Mouse (Mus musculus) cerebellum, adult 18-20 months (tissue): ENCODE measurements around the gene Lactbl1.

Experiments used
- DNase-seq, 2 experiments: peaks; one replicate each; pipeline ENCODE4 v3.0.0; 2021

Gene Lactbl1

DNA sequence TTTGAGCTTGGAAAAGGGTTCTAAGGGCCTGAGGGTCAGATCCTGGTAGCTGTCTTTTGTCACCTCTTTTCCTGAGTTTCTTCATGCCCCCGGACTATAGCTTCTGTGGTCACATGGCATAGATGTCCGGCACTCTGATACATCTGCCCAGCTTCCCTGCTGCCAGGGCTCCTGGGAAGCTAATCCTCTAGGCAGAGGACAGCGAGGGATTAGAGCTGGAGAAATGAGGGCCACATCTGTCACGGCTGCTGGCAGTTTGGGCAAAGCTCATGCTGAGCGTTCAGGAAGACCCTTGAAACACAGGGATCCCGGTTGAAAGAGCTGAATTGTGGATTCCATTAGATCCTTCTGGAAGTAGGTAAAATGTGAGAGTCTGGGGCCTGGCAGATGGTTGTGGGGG, at the start of gene Lactbl1:
Gene Lactbl1 (plus strand): TSS at position 234 of the 400 bp plus-strand sequence.
- DNase-seq, result no peak

DNA sequence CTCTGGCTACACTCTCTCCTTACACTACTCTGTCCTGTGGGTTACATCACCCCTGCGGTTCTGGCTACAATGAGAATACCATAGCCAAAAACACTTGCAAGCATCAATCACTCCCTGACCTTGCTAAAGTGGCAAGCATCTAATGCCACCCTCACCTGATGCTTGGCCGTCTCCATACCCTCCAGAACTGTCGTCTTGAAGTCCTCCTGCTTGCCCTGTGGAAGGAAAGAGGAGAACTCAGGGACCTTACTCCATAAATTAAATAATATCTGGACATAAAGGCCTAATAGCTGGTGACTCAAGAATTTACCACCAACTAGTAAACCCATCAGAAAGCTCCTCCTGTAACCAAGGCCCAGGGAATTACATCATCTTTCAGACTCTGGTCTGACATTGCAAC, 40.5 kb upstream of the Lactbl1 start:
- DNase-seq, result no peak

GRCm38 (mm10) chr4:136587221-136587827, 35.1 kb upstream of the Lactbl1 start:
- DNase-seq, result no peak

- no peak for DNase-seq
Observed at GRCm38 (mm10) chr4:136588003-136588402, 34.4 kb upstream of the Lactbl1 start.

GRCm38 (mm10) chr4:136592111-136592510, 30.3 kb upstream of the Lactbl1 start:
- no peak for DNase-seq

GRCm38 (mm10) chr4:136594006-136594405, 28.4 kb upstream of the Lactbl1 start:
- no peak for DNase-seq

GRCm38 (mm10) chr4:136595221-136595620, 27.2 kb upstream of the Lactbl1 start:
- DNase-seq, result no peak

GRCm38 (mm10) chr4:136598268-136598876, 24.0 kb upstream of the Lactbl1 start:
- no peak for DNase-seq

GRCm38 (mm10) chr4:136599869-136600268, 22.6 kb upstream of the Lactbl1 start:
- no peak for DNase-seq

DNA sequence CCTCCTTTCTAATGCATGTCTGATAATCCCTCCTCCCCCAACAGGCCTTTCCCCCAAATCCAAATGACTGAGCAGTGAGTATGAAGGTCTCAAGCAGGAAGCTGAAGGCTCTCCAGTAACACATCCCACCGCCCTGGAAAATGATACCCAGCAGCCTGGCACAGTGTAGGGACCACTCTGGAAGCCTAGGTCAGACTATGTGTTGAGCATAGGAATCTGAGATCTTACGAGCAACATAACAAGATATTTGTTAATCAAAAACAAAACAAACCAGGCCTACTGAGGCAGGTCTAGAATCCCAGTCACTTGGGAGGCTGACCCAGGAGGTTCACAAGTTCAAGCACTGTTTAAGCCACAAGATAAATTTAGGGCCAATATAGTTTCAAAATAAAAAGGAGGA, 21.9 kb upstream of the Lactbl1 start:
- DNase-seq, result no peak

GRCm38 (mm10) chr4:136601476-136601875, 20.9 kb upstream of the Lactbl1 start:
- peak; percentile 63 to 68 for DNase-seq

- DNase-seq, result peak in 1 of 2 experiments; percentile 29
Observed at GRCm38 (mm10) chr4:136602018-136602554, 20.3 kb upstream of the Lactbl1 start.

DNA sequence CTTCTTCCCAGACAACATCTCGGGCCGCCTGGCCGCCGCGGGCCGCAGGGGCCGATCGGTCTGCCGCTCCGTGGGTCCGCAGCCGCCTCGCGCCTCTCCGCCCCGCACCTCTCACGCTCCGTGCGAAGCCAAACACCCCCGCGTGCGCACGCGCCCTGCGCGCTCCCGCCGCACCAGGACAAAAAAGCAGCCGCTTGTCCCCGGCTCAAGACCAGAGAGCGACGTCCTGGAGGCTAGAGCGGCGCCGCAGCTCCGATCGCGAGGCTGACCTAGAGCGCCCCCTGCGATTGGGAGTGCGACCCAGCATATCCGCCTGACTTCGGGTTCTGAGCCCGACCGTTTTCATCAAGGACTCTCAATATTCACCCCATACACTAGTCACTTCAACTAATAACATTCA, 19.9 kb upstream of the Lactbl1 start, which contains the start of gene Kdm1a:
Gene Kdm1a (minus strand): TSS at position 156 of the 400 bp plus-strand sequence.
- peak; percentile 94 to 98 for DNase-seq

- DNase-seq, result no peak
Observed at GRCm38 (mm10) chr4:136605756-136606485, 16.5 kb upstream of the Lactbl1 start.

DNA sequence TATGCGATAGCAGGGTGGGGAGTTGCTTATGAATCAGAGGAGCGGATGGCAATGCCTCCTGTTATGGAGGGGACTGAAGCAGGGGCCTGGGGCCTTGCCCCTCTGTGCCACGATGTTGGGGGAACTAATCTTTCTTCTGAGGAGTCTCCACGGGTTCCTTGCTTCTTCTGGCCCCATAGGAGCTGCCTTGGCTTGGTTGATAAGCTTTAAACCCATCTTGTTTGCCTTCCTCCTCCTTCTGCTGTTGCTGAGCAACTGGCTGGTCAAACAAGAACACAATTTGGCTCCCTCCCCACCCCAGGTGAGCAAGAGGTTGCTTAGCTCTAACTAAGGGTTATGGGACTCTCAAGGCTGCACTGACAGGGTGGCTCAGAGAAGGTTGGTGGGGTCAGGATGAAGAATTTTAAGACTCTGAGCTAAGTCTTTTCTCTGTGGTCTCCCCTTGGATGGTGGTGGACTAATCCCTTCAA, 12.0 kb upstream of the Lactbl1 start, which contains the start of gene Tex46:
Gene Tex46 (plus strand): TSS at position 51 of the 470 bp plus-strand sequence.
- no peak for DNase-seq

DNA sequence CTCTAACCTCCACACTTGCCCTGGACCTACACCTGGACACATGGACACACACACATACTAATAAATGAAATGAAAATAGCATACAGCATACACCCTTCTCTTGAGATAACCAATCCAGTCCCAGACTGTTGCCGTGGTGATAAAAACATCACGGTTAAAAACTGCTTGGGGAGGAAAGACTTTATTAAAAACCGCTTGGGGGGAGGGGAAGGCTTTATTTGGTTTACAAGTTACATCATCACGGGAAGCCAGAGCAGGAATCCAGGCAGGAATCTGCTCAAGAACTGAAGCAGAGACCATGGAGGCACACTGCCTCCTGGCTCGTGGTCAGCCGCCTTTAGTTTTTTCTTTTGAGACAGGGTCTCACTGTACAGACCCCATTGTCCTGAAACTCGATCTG, 8.8 kb upstream of the Lactbl1 start:
- no peak for DNase-seq

DNA sequence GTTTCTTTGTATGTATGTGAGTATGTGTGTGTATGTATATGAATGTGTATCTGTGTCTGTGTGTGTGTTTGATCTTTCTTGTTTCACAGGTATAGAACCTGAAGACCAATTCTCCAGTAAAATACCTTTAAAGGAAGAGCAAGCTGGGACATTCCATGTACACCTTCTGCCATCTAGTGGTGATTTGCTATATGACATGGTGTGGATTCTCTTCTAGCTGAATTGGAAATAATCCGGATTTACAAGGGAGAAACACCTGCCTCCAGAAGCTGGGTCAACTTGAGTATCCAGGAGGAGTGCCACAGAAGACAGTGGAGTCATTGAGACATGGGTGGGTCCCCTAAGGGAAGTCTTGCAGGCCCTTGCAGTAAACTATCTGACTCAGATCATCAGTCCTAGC, 1.1 kb upstream of the Lactbl1 start:
- peak; percentile 54 to 71 for DNase-seq

- DNase-seq, result no peak
Observed at GRCm38 (mm10) chr4:136621956-136622355, 465 bp upstream of the Lactbl1 start.

DNA sequence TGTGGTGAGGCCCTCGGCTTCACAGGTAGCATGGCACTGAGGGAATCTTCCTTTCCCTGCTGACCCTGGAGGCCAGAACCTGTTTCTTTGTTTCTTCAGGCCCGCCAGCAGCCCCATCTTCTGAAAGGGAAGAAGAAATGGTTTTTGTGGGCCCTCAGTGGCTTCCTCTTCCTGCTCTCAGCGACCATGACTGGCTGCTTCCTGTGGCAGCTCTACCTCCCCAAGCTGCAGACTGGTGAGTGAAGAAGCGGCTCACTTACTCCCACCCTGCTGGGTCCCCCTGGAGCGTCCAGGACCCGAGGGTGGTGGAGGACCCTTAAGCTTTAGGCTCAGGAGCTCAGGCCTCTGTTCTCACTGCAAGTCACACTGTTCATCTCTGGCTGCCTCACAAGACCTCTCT, 4.2 kb downstream of the Lactbl1 start:
- no peak for DNase-seq

GRCm38 (mm10) chr4:136631237-136631994, 9.0 kb downstream of the Lactbl1 start:
- no peak for DNase-seq

DNA sequence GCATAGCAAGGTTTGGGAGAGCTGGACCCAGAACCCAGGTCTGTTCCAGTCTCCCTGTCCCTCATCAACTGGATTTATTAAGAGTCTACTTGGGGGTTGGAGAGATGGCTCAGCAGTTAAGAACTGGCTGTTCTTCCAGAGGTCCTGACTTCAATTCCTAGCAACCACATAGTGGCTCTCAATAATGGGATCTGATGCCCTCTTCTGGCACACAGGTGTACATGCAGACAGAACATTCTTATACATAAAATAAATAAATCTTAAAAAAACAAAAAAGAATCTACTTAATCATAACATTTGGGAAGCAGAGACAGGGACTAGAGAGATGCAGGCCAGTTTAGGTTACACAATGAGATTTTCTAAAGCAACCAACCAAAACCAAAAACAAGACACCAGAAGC, 13.6 kb downstream of the Lactbl1 start:
- no peak for DNase-seq

DNA sequence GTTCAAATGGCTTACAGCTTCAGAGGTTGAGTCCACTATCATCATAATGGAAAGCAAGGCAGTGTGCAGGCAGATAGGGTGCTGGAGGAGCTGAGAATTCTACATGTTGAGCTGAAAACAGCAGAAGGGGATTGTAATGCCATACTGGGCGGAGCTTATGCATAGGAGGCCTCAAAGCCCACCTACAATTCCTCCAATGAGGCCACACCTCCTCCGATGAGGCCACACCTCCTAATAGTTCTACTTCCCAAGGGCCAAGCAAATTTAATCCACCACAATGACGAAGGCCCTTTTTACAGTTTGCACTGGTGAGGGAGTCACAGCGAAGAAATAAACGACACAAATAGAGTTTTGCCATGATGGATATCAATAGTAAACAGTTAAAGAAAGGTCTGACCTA, 14.1 kb downstream of the Lactbl1 start:
- DNase-seq, result no peak
